Mouse (Mus musculus): Measurements from ENCODE around the gene Fmc1. TPM values are rescaled to one million over a fixed set of nuclear protein-coding genes. Genes with fewer than 3 reads are reported as not detected.

Gene Fmc1
- polyA plus RNA-seq, 1 experiment from 2014 or later = 193 TPM

GRCm38 (mm10) chr6:38580112-38580857, 47.0 kb downstream of the Fmc1 start:
- Histone ChIP-seq H3K4me2 (no peak overlapping the region), H3K36me3 (peaks cover 18% of the 10 kb centered on the region), H3K9ac (no peak overlapping the region), H3K27ac (replicated peaks) (no peak overlapping the region), H3K27me3 (no peaks in the 10 kb centered on the region), H3K4me3 (no peak overlapping the region), H3K9me3 (no peaks in the 10 kb centered on the region), H3K4me1 (replicated peaks) (no peaks in the 10 kb centered on the region)
- no peak for ATAC-seq (ENCODE audit: low FRiP score, low read depth)
- 95% methylated on average over 3 of the region's 3 CpGs for WGBS

- 91% methylated on average over 3 of the region's 3 CpGs for WGBS
- Histone ChIP-seq H3K36me3 (peaks cover 28% of the 10 kb centered on the region), H3K9me3 (no peaks in the 10 kb centered on the region), H3K4me2 (no peak overlapping the region), H3K27ac (replicated peaks) (no peak overlapping the region), H3K4me3 (no peak overlapping the region), H3K27me3 (no peaks in the 10 kb centered on the region), H3K9ac (no peak overlapping the region), H3K4me1 (replicated peaks) (no peaks in the 10 kb centered on the region)
- no peak for ATAC-seq (ENCODE audit: low FRiP score, low read depth)
Observed at GRCm38 (mm10) chr6:38581711-38582110, 48.4 kb downstream of the Fmc1 start.

Small RNAs within 50 kb of the gene (microRNA-seq; reads per million reads assigned to microRNA genes)
- gene Mir7670 = not detected

Other genes starting within 250 kb of the Fmc1 start
- gene Zc3hav1l, start 234.2 kb upstream of the Fmc1 start, polyA plus RNA-seq (2015; fragmentation: Nextera tagmentation; extraction: Ambion mirVana) = 7.4 and 7.8 TPM in 2 replicates
- gene Zc3hav1, start 178.9 kb upstream of the Fmc1 start, polyA plus RNA-seq (2015; fragmentation: Nextera tagmentation; extraction: Ambion mirVana) = 1.3 and 1.5 TPM in 2 replicates
- gene Ttc26, start 152.0 kb upstream of the Fmc1 start, polyA plus RNA-seq (2015; fragmentation: Nextera tagmentation; extraction: Ambion mirVana) = 5.7 and 5.9 TPM in 2 replicates
- 18.7 and 19.7 TPM in 2 replicates for gene Ubn2, start 99.6 kb upstream of the Fmc1 start, polyA plus RNA-seq (2015; fragmentation: Nextera tagmentation; extraction: Ambion mirVana)
- 36.9 and 38.5 TPM in 2 replicates for gene Luc7l2, start 17.8 kb downstream of the Fmc1 start, polyA plus RNA-seq (2015; fragmentation: Nextera tagmentation; extraction: Ambion mirVana)
- gene Klrg2, start 103.7 kb downstream of the Fmc1 start, polyA plus RNA-seq (2015; fragmentation: Nextera tagmentation; extraction: Ambion mirVana) = 0.08 and 0.21 TPM in 2 replicates
- gene Clec2l, start 129.6 kb downstream of the Fmc1 start, polyA plus RNA-seq (2015; fragmentation: Nextera tagmentation; extraction: Ambion mirVana) = 36.8 and 43.6 TPM in 2 replicates